Mouse (Mus musculus) neural tube, embryonic 11.5 days (tissue): ENCODE results near the gene Glis2. TPM values are rescaled to one million over a fixed set of nuclear protein-coding genes. Genes with fewer than 3 reads are reported as not detected.

ENCODE experiments used
- ATAC-seq: fragments of 200-750 bp; cut with Nextera tagmentation; 2 replicates; pipeline ENCODE4 v1.8.0; 2017; ENCODE audit warnings: moderate number of reproducible peaks, mild to moderate bottlenecking, moderate TSS enrichment, moderate library complexity; ENCODE audit not compliant: insufficient read depth, low FRiP score, low TSS enrichment
- DNase-seq: peaks from one replicate; pipeline ENCODE4 v3.0.0-alpha.2; 2015; ENCODE audit warnings: low spot score
- H3K27ac ChIP-seq: fragments of 300-500 bp; sonication (generic); 2 replicates; pipeline ENCODE4 v1.5.1; 2014; ENCODE audit warnings: low read depth, mild to moderate bottlenecking, low read length
- H3K27me3 ChIP-seq: fragments of 300-500 bp; sonication (generic); 2 replicates; pipeline ENCODE4 v1.6.1; 2014; ENCODE audit warnings: mild to moderate bottlenecking, low read length, mixed read lengths; ENCODE audit not compliant: control insufficient read depth, insufficient read depth
- H3K36me3 ChIP-seq: fragments of 300-500 bp; sonication (generic); 2 replicates; pipeline ENCODE4 v1.6.1; 2014; ENCODE audit warnings: mild to moderate bottlenecking, low read length, moderate library complexity, mixed read lengths; ENCODE audit not compliant: control insufficient read depth, insufficient read depth
- H3K4me1 ChIP-seq: fragments of 300-500 bp; sonication (generic); 2 replicates; pipeline ENCODE4 v1.6.1; 2014; ENCODE audit warnings: low read length, mixed read lengths; ENCODE audit not compliant: control insufficient read depth, insufficient read depth
- H3K4me2 ChIP-seq: fragments of 300-500 bp; sonication (generic); 2 replicates; pipeline ENCODE4 v1.6.1; 2014; ENCODE audit warnings: low read depth, mild to moderate bottlenecking, moderate library complexity
- H3K4me3 ChIP-seq: fragments of 300-500 bp; sonication (generic); 2 replicates; pipeline ENCODE4 v1.5.1; 2014; ENCODE audit warnings: low read depth, low read length
- H3K9ac ChIP-seq: fragments of 300-500 bp; sonication (generic); 2 replicates; pipeline ENCODE4 v1.6.1; 2014; ENCODE audit warnings: mild to moderate bottlenecking, low read length
- H3K9me3 ChIP-seq: fragments of 300-500 bp; sonication (generic); 2 replicates; pipeline ENCODE4 v1.6.1; 2016; ENCODE audit warnings: low read length; ENCODE audit not compliant: control insufficient read depth
- WGBS: fragments of 180-500 bp; shearing (Covaris S2); extraction: QIAGEN DNeasy Blood & Tissue Kit; methylation state at CpG from one replicate; pipeline ENCODE4 v1.1.7; 2014; 5-methylcytosine and 5-hydroxymethylcytosine counted together
- polyA plus RNA-seq: library from polyadenylated mRNA; unstranded; fragments of >200 nt; fragmentation: Nextera tagmentation; extraction: Ambion mirVana; gene quantifications from 2 replicates; pipeline ENCODE4 v1.2.1, GENCODE M21; 2014

The Glis2 gene
- polyA plus RNA-seq, 1 experiment from 2014 or later, result 37.0 TPM

DNA sequence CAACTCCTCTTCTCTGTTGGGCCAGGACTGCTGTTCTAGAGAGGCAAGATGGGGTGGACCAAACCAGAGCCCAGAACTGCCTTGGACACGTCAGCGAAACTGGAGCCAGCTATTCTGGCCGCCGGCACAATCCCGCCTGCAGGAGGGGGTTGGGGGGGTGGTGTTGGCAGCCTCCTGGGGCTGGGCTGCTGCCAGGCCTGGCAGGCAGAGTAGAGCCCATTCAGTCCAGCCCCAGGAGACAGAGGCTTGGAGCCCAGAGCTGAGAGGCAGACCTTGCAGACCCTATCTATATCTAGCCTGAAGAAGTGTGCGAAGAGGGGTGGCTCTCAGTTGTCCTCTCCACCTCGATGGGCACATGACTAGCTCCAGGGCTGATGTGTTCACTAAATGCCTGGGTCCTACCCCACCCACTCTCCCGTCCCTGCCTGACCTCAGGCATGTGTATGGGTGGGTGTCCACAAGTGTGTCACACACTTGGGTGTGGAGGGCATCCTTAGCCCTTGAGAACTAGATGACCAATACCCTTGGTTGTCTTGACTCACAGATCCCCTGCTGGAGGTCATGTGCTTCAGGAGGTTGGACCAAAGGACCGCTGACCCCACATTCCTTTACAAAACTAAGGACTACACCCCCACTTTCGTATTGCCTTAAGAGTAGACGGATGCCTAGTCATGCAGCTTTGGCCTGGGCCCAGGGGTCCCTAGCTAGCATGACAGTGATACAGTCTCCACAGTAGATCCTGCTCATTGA lies 49.3 kb downstream of the Glis2 start:
- Histone ChIP-seq H3K4me2 (no peak overlapping the region), H3K9ac (no peak overlapping the region), H3K4me3 (no peak overlapping the region), H3K27me3 (no peaks in the 10 kb centered on the region), H3K27ac (no peak overlapping the region), H3K4me1 (peaks cover 27% of the 10 kb centered on the region), H3K36me3 (0 out of 2 replicates have a peak, but pooled peaks cover 4% of the 10 kb centered on the region), H3K9me3 (no peaks in the 10 kb centered on the region)
- 79% methylated on average over 11 of the region's 11 CpGs for WGBS
- no peak for DNase-seq
- ATAC-seq, result no peak

DNA sequence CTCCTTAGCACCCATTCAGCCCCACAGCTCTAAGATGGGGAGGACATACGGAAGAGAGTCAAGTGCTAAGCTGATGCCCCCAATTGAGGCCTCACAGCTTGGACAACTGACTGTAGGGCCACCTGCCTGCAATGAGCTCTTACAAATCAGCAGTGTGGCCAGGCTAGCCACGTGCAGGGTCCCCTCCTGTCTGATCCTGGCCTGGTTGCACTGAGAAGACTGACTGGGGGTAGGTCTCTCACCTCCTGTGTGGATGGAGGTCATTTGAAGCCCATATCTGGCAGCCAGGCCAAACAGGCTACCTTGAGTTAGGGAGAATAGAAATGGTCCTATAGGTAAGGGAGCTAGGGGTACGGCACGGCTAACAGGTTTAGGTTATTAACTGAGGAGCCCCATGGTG lies 51.4 kb downstream of the Glis2 start:
- DNase-seq (no peak), ATAC-seq (no peak)
- Histone ChIP-seq H3K9me3 (no peaks in the 10 kb centered on the region), H3K9ac (no peak overlapping the region), H3K4me2 (no peak overlapping the region), H3K4me3 (no peak overlapping the region), H3K27ac (no peak overlapping the region), H3K27me3 (no peaks in the 10 kb centered on the region), H3K36me3 (peaks cover 9% of the 10 kb centered on the region; the same call in 1 of the 2 replicates), H3K4me1 (peaks cover 18% of the 10 kb centered on the region)
- WGBS, result 80% methylated on average over 4 of the region's 4 CpGs

DNA sequence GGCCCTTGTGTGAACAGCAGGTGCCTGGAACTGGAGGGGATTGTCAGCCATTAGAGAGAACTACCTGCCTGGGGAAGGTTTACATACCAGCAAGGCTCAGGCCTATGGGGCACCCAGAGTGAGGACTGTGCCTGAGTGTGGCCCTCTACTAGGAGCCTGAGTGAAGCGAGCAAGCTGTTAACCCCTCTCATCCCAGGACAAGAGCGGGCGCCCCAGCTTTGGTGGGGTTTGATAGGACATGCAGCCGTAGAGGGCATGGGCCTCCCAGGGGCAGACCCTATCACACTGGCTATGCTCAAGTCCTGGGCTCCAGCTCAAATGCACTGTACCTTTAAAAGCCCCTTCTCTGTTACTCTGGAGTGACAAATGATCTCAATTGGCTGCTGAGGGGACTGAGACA lies 52.3 kb downstream of the Glis2 start:
- ATAC-seq (no peak), DNase-seq (no peak)
- Histone ChIP-seq H3K27ac (no peak overlapping the region), H3K36me3 (peaks cover 9% of the 10 kb centered on the region; the same call in 1 of the 2 replicates), H3K9me3 (no peaks in the 10 kb centered on the region), H3K4me2 (no peak overlapping the region), H3K27me3 (no peaks in the 10 kb centered on the region), H3K9ac (no peak overlapping the region), H3K4me1 (peaks cover 16% of the 10 kb centered on the region), H3K4me3 (no peak overlapping the region)
- 74% methylated on average over 4 of the region's 4 CpGs for WGBS

DNA sequence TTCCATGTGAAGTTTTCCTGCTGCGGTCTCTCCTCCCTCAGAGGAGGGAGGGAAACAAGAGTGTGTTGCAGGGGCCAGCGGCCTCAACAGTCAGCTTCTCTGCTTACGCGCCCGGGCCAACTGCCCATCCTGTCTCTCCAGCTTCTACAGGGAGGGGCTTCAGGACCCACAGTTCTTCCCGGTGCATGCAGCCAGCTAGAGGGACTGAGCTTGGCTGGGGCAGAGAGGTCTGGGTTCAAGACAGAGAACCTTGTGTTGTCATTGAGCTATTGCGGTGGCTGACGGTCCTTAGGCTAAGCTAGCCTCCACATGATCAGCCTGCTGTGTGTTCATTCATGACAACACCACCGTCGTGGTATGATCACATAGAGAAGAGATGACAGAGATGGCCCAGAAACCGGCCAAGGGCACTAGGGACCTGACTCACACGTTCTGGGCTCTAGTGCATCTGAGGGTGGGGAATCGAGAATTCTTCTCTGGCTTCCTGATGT lies 53.2 kb downstream of the Glis2 start:
- Histone ChIP-seq H3K9ac (no peak overlapping the region), H3K4me2 (no peak overlapping the region), H3K4me1 (peaks cover 11% of the 10 kb centered on the region), H3K36me3 (peaks cover 9% of the 10 kb centered on the region), H3K9me3 (no peaks in the 10 kb centered on the region), H3K27me3 (no peaks in the 10 kb centered on the region), H3K27ac (no peak overlapping the region), H3K4me3 (no peak overlapping the region)
- 79% methylated on average over 13 of the region's 13 CpGs for WGBS
- DNase-seq (no peak), ATAC-seq (no peak)

DNA sequence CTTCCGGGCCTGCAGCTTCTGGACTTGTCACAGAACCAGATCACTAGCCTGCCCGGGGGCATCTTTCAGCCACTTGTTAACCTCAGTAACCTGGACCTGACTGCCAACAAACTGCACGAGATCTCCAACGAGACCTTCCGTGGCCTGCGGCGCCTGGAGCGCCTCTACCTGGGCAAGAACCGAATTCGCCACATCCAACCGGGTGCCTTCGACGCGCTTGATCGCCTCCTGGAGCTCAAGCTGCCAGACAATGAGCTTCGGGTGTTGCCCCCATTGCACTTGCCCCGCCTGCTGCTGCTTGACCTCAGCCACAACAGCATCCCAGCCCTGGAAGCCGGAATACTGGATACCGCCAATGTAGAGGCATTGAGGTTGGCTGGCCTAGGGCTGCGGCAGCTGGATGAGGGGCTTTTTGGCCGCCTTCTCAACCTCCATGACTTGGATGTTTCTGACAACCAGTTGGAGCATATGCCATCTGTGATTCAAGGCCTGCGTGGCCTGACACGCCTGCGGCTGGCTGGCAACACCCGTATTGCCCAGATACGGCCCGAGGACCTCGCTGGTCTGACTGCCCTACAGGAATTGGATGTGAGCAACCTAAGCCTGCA lies 54.0 kb downstream of the Glis2 start:
- H3K36me3 ChIP-seq, result peaks cover 9% of the 10 kb centered on the region
- DNase-seq, result no peak

DNA sequence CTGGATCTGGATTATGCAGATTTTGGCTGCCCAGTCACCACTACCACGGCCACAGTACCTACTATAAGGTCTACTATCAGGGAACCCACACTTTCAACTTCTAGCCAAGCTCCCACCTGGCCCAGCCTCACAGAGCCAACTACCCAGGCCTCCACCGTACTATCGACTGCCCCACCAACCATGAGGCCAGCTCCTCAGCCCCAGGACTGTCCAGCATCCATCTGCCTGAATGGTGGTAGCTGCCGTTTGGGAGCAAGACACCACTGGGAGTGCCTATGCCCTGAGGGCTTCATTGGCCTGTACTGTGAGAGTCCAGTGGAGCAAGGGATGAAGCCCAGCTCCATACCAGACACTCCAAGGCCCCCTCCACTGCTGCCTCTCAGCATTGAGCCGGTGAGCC lies 54.7 kb downstream of the Glis2 start:
- Histone ChIP-seq H3K9me3 (no peaks in the 10 kb centered on the region), H3K27ac (no peak overlapping the region), H3K27me3 (no peaks in the 10 kb centered on the region), H3K4me2 (no peak overlapping the region), H3K9ac (no peak overlapping the region), H3K36me3 (peaks cover 9% of the 10 kb centered on the region), H3K4me1 (peaks cover 9% of the 10 kb centered on the region), H3K4me3 (no peak overlapping the region)
- DNase-seq (no peak), ATAC-seq (no peak)
- 87% methylated on average over 5 of the region's 5 CpGs for WGBS

More for the DNA sequence above, 54.0 kb downstream of the Glis2 start:
- no peak for ATAC-seq
- Histone ChIP-seq H3K4me1 (peaks cover 9% of the 10 kb centered on the region), H3K9ac (no peak overlapping the region), H3K4me3 (no peak overlapping the region), H3K4me2 (no peak overlapping the region), H3K27ac (no peak overlapping the region), H3K27me3 (no peaks in the 10 kb centered on the region), H3K9me3 (no peaks in the 10 kb centered on the region)
- 89% methylated on average over 28 of the region's 28 CpGs for WGBS

DNA sequence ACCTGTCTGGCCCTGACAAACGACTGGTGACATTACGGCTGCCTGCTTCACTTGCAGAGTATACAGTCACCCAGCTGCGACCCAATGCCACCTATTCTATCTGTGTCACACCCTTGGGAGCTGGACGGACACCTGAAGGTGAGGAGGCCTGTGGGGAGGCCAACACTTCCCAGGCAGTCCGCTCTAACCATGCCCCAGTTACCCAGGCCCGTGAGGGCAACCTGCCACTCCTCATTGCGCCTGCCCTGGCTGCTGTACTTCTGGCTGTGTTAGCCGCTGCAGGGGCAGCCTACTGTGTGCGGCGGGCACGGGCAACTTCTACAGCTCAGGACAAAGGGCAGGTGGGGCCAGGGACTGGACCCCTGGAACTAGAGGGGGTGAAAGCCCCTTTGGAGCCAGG lies 55.2 kb downstream of the Glis2 start:
- no peak overlapping the region for H3K9ac ChIP-seq
- DNase-seq (no peak), ATAC-seq (no peak)
- H3K9me3 ChIP-seq, result no peaks in the 10 kb centered on the region
- no peak overlapping the region for H3K4me3 ChIP-seq
- no peak overlapping the region for H3K4me2 ChIP-seq
- H3K4me1 ChIP-seq, result peaks cover 9% of the 10 kb centered on the region
- WGBS, result 94% methylated on average over 11 of the region's 11 CpGs
- no peak overlapping the region for H3K27ac ChIP-seq
- H3K36me3 ChIP-seq, result peaks cover 9% of the 10 kb centered on the region
- H3K27me3 ChIP-seq, result no peaks in the 10 kb centered on the region

DNA sequence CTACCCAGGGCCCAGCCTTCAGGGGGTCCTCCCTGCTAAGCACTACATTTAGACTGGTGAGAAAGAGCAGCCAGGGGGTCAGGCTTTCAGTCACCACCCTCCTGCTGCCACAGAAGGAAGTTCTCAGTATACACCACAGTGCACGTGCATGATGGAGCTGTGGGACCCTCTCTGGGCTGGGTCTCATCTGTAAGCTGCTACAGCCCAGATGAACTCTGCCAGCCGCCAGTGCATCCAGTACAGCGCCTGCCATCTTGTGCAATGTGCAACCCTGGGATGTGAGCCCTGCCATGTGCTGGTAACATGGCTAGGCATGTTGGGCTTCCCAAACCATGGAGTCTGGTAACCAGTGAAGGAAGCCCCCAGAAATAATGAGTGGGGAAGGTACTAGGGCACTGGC lies 55.6 kb downstream of the Glis2 start:
- peaks cover 7% of the 10 kb centered on the region for H3K36me3 ChIP-seq
- H3K4me2 ChIP-seq, result no peak overlapping the region
- no peak overlapping the region for H3K9ac ChIP-seq
- ATAC-seq, result no peak
- no peak overlapping the region for H3K4me3 ChIP-seq
- no peak for DNase-seq
- H3K27ac ChIP-seq, result no peak overlapping the region
- peaks cover 9% of the 10 kb centered on the region for H3K4me1 ChIP-seq
- 92% methylated on average over 3 of the region's 3 CpGs for WGBS
- H3K27me3 ChIP-seq, result no peaks in the 10 kb centered on the region
- no peaks in the 10 kb centered on the region for H3K9me3 ChIP-seq

DNA sequence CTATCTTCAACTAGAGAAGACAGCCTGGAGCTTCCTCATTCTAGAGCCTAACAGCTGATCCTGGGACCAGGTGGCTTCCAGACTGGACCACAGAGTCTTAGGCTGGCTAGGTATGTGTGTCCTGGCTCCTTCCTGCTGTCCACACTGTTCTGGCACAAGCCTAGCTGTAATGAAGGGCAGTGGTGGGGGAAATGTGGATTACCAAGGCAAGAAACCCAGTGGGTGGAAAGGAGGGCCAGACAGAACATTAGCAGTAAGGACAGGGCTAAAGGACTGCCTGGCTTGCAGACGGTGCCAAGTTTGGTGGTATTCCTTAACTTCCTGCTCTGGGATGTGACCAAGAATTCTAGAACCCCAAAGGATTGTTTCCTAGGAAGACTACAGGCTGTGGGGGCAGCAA lies 56.6 kb downstream of the Glis2 start:
- H3K9ac ChIP-seq, result no peak overlapping the region
- H3K4me2 ChIP-seq, result no peak overlapping the region
- H3K36me3 ChIP-seq, result peaks cover 7% of the 10 kb centered on the region
- no peak for DNase-seq
- no peaks in the 10 kb centered on the region for H3K9me3 ChIP-seq
- H3K4me1 ChIP-seq, result peaks cover 9% of the 10 kb centered on the region
- H3K27me3 ChIP-seq, result no peaks in the 10 kb centered on the region
- H3K27ac ChIP-seq, result no peak overlapping the region
- 85% methylated on average over 1 of the region's 1 CpGs for WGBS
- H3K4me3 ChIP-seq, result no peak overlapping the region
- ATAC-seq, result no peak
